In the genomic region with DNA sequence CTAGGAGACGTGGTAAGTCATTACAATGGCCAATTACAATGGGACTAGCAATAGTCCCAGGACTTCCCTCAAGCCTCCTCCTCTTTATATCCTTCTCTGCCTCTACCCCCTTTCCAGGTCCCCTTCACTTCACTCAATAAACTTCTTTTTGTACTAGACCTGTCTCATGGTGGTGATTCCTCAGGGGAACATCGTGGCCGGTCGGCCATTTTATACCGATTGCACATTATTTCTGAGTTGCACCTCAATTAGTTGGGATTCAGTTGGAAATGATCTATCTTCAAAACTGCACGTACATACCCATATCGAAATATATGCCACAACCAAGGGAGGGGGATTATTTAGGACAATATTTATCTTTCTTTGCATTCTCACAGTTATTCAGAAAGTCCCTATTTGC, we compare ENCODE assay signal across 8 mouse cellular contexts. TPM values are rescaled to one million over a fixed set of nuclear protein-coding genes. Genes with fewer than 3 reads are reported as not detected.
A peak's percentile ranks its signal among the peaks of the same experiment; 100 is the strongest.
DNase-seq lines count a peak whose midpoint lies in the region; ATAC-seq and TF ChIP-seq lines count a peak whose summit lies in the region.

No protein-coding gene starts in this region.

- H3K4me2 ChIP-seq in kidney, embryonic 14.5 days (replicated peaks; ENCODE audit: low read depth, low read length) = peak overlapping the region; percentile 76
- peak overlapping the region; percentile 77 for H3K4me2 ChIP-seq in hindbrain, postnatal 0 days (ENCODE audit: low read depth, low read length)

- H3K36me3 ChIP-seq in kidney, embryonic 14.5 days (ENCODE audit: control insufficient read depth, insufficient read depth, low read length) = peaks cover 19% of the 10 kb centered on the region
- H3K36me3 ChIP-seq in hindbrain, postnatal 0 days (ENCODE audit: insufficient read depth, low read length) = peaks cover 12% of the 10 kb centered on the region

- H3K27me3 ChIP-seq in kidney, embryonic 14.5 days (ENCODE audit: control insufficient read depth, insufficient read depth, low read length) = no peaks in the 10 kb centered on the region
- H3K27me3 ChIP-seq in hindbrain, postnatal 0 days (ENCODE audit: insufficient read depth, low read length) = no peaks in the 10 kb centered on the region

- H3K4me3 ChIP-seq in kidney, embryonic 14.5 days (ENCODE audit: low read length) = peak overlapping the region; percentile 72
- H3K4me3 ChIP-seq in hindbrain, postnatal 0 days (ENCODE audit: low read length) = peak overlapping the region; percentile 58

- ATAC-seq in kidney, embryonic 14.5 days (ENCODE audit: low FRiP score, low TSS enrichment) = peak; percentile 8; the same call in 1 of the 2 replicates
- peak; percentile 46 for ATAC-seq in hindbrain, postnatal 0 days

- H3K4me1 ChIP-seq in kidney, embryonic 14.5 days (ENCODE audit: control insufficient read depth, insufficient read depth, low read length) = 0 out of 2 replicates have a peak, but pooled peaks cover 7% of the 10 kb centered on the region
- H3K4me1 ChIP-seq in hindbrain, postnatal 0 days (ENCODE audit: insufficient read depth, low read length) = 0 out of 2 replicates have a peak, but pooled peaks cover 4% of the 10 kb centered on the region

- H3K9ac ChIP-seq in kidney, embryonic 14.5 days (ENCODE audit: low read depth, low read length) = peak overlapping the region; percentile 88; the same call in 1 of the 2 replicates
- H3K9ac ChIP-seq in hindbrain, postnatal 0 days (replicated peaks; ENCODE audit: low read length) = peak overlapping the region; percentile 73

- DNase-seq in kidney, adult 9 months = no peak
- peak; percentile 50 for DNase-seq in brain, embryonic 14.5 days (ENCODE audit: low read depth)
- DNase-seq in hindbrain, postnatal 0 days (ENCODE audit: low spot score) = peak; percentile 45
- DNase-seq in neural tube, embryonic 10.5 days (ENCODE audit: extremely low spot score, low spot score) = peak; percentile 16
- no peak for DNase-seq in gastrocnemius, postnatal 25 days
- DNase-seq in lung, postnatal 10 days = no peak
- DNase-seq in frontal cortex, postnatal 36 days (ENCODE audit: low spot score in 2 of 2) = no peak

- no peak for TF ChIP-seq CTCF in brain, embryonic 14.5 days (IDR thresholded peaks at IDR 0.05; ENCODE audit: borderline replicate concordance, extremely low read depth, insufficient read depth, insufficient read length)
- no peak for TF ChIP-seq CTCF in hindbrain, postnatal 0 days (IDR thresholded peaks at IDR 0.05; ENCODE audit: low read depth)

- H3K27ac ChIP-seq in kidney, embryonic 14.5 days (ENCODE audit: low read depth, low read length) = peak overlapping the region; percentile 93
- H3K27ac ChIP-seq in hindbrain, postnatal 0 days = peak overlapping the region; percentile 99

- no peaks in the 10 kb centered on the region for H3K9me3 ChIP-seq in kidney, embryonic 14.5 days (ENCODE audit: control insufficient read depth, low read length)
- H3K9me3 ChIP-seq in hindbrain, postnatal 0 days (ENCODE audit: low read length) = no peaks in the 10 kb centered on the region

- 24% methylated on average over 7 of the region's 7 CpGs for WGBS in kidney, embryonic 14.5 days
- 26% methylated on average over 7 of the region's 7 CpGs for WGBS in hindbrain, postnatal 0 days

- no peak for TF ChIP-seq POLR2A in brain, embryonic 14.5 days (IDR thresholded peaks at IDR 0.05; ENCODE audit: borderline replicate concordance, extremely low read depth, insufficient read depth, insufficient read length, poor library complexity, severe bottlenecking)

RNA-seq across cellular contexts. Expression of gene Rc3h2, which starts 8.9 kb away (rescaled TPM):
- polyA plus RNA-seq in kidney, embryonic 14.5 days (2014; fragmentation: Nextera tagmentation; extraction: Ambion mirVana) = 21.1 and 22.8 TPM in 2 replicates
- polyA plus RNA-seq in brain, embryonic 14.5 days (2012; rRNA removed) = 29.3 and 37.8 TPM in 2 replicates
- 43.0 and 47.9 TPM in 2 replicates for total RNA-seq in hindbrain, postnatal 0 days (2014; rRNA removed)
- polyA plus RNA-seq in hindbrain, postnatal 0 days (2015; fragmentation: Nextera tagmentation; extraction: Ambion mirVana) = 10.7 and 11.3 TPM in 2 replicates
- total RNA-seq in gastrocnemius, postnatal 25 days (2021) = 10 to 100 TPM; 33.4 to 40.7 TPM

RNA-seq across cellular contexts. Expression of gene Zbtb26, which starts 11.3 kb away (rescaled TPM):
- 8.5 and 11.0 TPM in 2 replicates for polyA plus RNA-seq in kidney, embryonic 14.5 days (2014; fragmentation: Nextera tagmentation; extraction: Ambion mirVana)
- polyA plus RNA-seq in brain, embryonic 14.5 days (2012; rRNA removed) = 9.7 and 11.9 TPM in 2 replicates
- total RNA-seq in hindbrain, postnatal 0 days (2014; rRNA removed) = 9.8 and 13.4 TPM in 2 replicates
- polyA plus RNA-seq in hindbrain, postnatal 0 days (2015; fragmentation: Nextera tagmentation; extraction: Ambion mirVana) = 2.0 and 2.4 TPM in 2 replicates
- 1 to 10 TPM; 3.7 to 4.0 TPM for total RNA-seq in gastrocnemius, postnatal 25 days (2021)

RNA-seq across cellular contexts. Expression of gene Zbtb6, which starts 11.4 kb away (rescaled TPM):
- 4.2 and 5.4 TPM in 2 replicates for polyA plus RNA-seq in kidney, embryonic 14.5 days (2014; fragmentation: Nextera tagmentation; extraction: Ambion mirVana)
- polyA plus RNA-seq in brain, embryonic 14.5 days (2012; rRNA removed) = 15.8 and 17.7 TPM in 2 replicates
- 23.5 and 24.5 TPM in 2 replicates for total RNA-seq in hindbrain, postnatal 0 days (2014; rRNA removed)
- 6.6 and 7.7 TPM in 2 replicates for polyA plus RNA-seq in hindbrain, postnatal 0 days (2015; fragmentation: Nextera tagmentation; extraction: Ambion mirVana)
- total RNA-seq in gastrocnemius, postnatal 25 days (2021) = 1 to 10 TPM; 2.9 to 3.1 TPM

RNA-seq across cellular contexts. Expression of gene Rabgap1, which starts 11.5 kb away (rescaled TPM):
- polyA plus RNA-seq in kidney, embryonic 14.5 days (2014; fragmentation: Nextera tagmentation; extraction: Ambion mirVana) = 54.8 and 69.1 TPM in 2 replicates
- 47.0 and 55.1 TPM in 2 replicates for polyA plus RNA-seq in brain, embryonic 14.5 days (2012; rRNA removed)
- total RNA-seq in hindbrain, postnatal 0 days (2014; rRNA removed) = 55.2 and 60.8 TPM in 2 replicates
- polyA plus RNA-seq in hindbrain, postnatal 0 days (2015; fragmentation: Nextera tagmentation; extraction: Ambion mirVana) = 46.9 and 51.0 TPM in 2 replicates
- total RNA-seq in gastrocnemius, postnatal 25 days (2021) = 10 to 100 TPM; 25.3 to 27.2 TPM

Comparison
In these comparisons a context has a peak if more than half of its experiments do, and no peak if none do; other contexts are left out.
1. DNase-seq: peak in brain, embryonic 14.5 days (single experiment), hindbrain, postnatal 0 days (single experiment) and neural tube, embryonic 10.5 days (single experiment); none in kidney, adult 9 months (single experiment), gastrocnemius, postnatal 25 days (single experiment), lung, postnatal 10 days (single experiment) and frontal cortex, postnatal 36 days (0 of 2).